Mouse (Mus musculus): ENCODE measurements around the gene Zcwpw1.
"Not testable (repeated sequence)": the region's sequence is repeated elsewhere in the genome, so short reads cannot be mapped to it uniquely, and the experiment has no call there.

The Zcwpw1 gene

GRCm38 (mm10) chr5:137835966-137836520 is 48.4 kb downstream of the Zcwpw1 start, which contains the start of gene Pilra:
Gene Pilra, minus strand, starts transcription at chr5:137836281.
- DNase-seq (ENCODE audit: low read depth, low spot score), result not testable (repeated sequence)

- no peak for DNase-seq (ENCODE audit: low read depth, low spot score)
Observed at GRCm38 (mm10) chr5:137836611-137837010, 49.0 kb downstream of the Zcwpw1 start.

GRCm38 (mm10) chr5:137837110-137837509 is 49.5 kb downstream of the Zcwpw1 start:
- not testable (repeated sequence) for DNase-seq (ENCODE audit: low read depth, low spot score)

GRCm38 (mm10) chr5:137850313-137850712 is 62.7 kb downstream of the Zcwpw1 start:
- not testable (repeated sequence) for DNase-seq (ENCODE audit: low read depth, low spot score)

DNA sequence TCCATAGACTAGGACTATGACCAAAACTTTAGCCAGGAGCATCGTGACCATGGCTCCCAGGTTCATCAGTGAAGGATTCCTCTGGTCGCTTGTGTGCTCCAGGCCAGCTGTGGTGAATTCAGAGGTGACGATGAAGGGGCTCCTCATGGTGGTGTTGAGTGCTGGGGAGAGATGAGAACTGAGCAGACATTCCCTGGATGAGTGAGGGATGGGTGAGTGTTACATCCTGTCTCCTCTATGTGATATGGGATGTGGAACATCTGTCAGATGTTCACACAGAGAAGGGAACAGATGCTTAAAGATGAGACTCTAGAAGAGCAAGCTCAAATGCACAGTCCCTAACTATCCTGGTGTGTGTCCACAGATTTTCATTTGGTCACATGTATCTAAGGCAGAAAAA is 67.3 kb downstream of the Zcwpw1 start:
- not testable (repeated sequence) for DNase-seq (ENCODE audit: low read depth, low spot score)

DNA sequence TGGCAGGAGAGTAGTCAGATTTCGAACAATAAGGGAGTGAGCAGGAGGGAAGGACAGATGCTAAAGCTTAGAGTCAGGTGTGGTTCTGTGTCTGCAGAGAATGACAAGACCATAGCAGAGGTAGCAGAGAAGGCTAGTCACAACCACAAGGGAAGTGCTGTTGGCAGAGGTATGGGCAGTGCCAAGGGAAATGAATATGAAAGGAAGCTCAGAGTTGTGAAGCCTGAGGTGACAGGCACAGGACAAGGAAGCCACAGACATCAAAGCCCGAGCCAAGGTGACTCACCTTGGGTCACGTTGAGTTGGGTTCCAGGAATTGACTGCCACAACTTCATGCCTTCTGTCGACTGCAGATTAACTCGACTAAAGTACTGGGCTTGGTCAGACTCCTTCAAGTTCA is 69.3 kb downstream of the Zcwpw1 start:
- not testable (repeated sequence) for DNase-seq (ENCODE audit: low read depth, low spot score)

- not testable (repeated sequence) for DNase-seq (ENCODE audit: low read depth, low spot score)
Observed at GRCm38 (mm10) chr5:137857960-137858710, 70.5 kb downstream of the Zcwpw1 start, which contains the start of gene Pilrb1. Gene Pilrb1, minus strand, starts transcription at chr5:137858106.

GRCm38 (mm10) chr5:137864008-137864407 is 76.4 kb downstream of the Zcwpw1 start:
- DNase-seq (ENCODE audit: low read depth, low spot score), result not testable (repeated sequence)

DNA sequence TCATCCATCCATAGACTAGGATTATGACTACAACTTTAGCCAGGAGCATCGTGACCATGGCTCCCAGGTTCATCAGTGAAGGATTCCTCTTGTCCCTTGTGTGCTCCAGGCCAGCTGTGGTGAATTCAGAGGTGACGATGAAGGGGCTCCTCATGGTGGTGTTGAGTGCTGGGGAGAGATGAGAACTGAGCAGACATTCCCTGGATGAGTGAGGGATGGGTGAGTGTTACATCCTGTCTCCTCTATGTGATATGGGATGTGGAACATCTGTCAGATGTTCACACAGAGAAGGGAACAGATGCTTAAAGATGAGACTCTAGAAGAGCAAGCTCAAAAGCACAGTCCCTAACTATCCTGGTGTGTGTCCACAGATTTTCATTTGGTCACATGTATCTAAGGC is 81.0 kb downstream of the Zcwpw1 start:
- DNase-seq (ENCODE audit: low read depth, low spot score), result not testable (repeated sequence)

GRCm38 (mm10) chr5:137871644-137872380 is 84.2 kb downstream of the Zcwpw1 start, which contains the start of gene Pilrb2:
Gene Pilrb2, minus strand, starts transcription at chr5:137871815.
- DNase-seq (ENCODE audit: low read depth, low spot score), result not testable (repeated sequence)
